Mouse (Mus musculus): ENCODE measurements at regions not wholly inside any gene's neighbourhood (a gene's known extent, or its start where the extent isn't known, plus 50 kb on each side); places are given as distances from the start of the nearest gene placed in this dataset.

DNA sequence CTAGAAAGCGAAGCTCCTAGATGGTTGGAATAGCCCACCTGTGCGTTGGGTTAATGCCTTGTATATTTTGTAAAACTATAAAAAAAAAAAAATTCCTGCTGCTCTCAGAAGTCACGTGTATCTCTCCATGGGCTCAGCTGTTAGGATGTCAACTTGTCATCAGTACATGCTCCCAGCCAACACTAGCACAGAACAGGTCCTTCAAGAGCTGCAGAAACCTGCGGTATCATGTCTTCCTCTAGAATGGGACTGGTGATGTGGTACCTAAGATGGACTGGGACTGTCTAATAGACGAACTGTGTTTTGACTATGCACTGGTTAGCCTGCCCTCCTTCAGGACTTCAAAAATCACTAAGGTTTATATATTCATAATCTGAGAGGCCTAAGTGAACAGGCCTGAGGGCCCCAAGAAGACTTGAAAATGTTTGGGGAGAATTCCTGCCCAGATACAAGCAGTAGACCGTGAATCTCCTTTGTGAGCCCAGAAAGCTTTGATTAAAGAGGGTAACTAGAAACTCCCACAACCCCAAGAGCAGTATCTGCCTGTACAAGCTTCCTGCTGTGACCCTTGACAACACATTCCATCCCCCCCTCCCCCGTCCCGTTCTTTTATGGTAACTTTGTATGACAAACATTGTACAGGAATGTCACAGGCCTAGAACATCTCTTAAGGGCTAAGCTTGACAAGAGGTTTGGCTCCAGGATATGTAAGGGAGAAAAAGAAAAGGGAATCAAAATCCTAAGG, 152.1 kb downstream of the Sox4 start:
- TF ChIP-seq POLR2A (IDR thresholded peaks at IDR 0.05; ENCODE audit: borderline replicate concordance, insufficient read depth, low read length) = no peak
- TF ChIP-seq CTCF (IDR thresholded peaks at IDR 0.05; ENCODE audit: borderline replicate concordance, insufficient read depth, low read depth, low read length) = no peak
- 53% methylated on average over 8 of the region's 8 CpGs for WGBS
- DNase-seq = no peak
- Histone ChIP-seq H3K4me3 (replicated peaks; ENCODE audit: insufficient read depth, low read depth, low read length) (no peak overlapping the region), H3K4me1 (ENCODE audit: control insufficient read depth, insufficient read depth, low read length) (no peaks in the 10 kb centered on the region), H3K27me3 (ENCODE audit: control insufficient read depth, insufficient read depth, low read length) (no peaks in the 10 kb centered on the region), H3K27ac (ENCODE audit: insufficient read depth, low read length) (no peak overlapping the region)

- no peak for TF ChIP-seq CTCF (IDR thresholded peaks at IDR 0.05; ENCODE audit: borderline replicate concordance, insufficient read depth, low read depth, low read length)
- no peak for TF ChIP-seq POLR2A (IDR thresholded peaks at IDR 0.05; ENCODE audit: borderline replicate concordance, insufficient read depth, low read length)
- Histone ChIP-seq H3K4me1 (ENCODE audit: control insufficient read depth, insufficient read depth, low read length) (no peaks in the 10 kb centered on the region), H3K27me3 (ENCODE audit: control insufficient read depth, insufficient read depth, low read length) (no peaks in the 10 kb centered on the region), H3K4me3 (replicated peaks; ENCODE audit: insufficient read depth, low read depth, low read length) (no peak overlapping the region), H3K27ac (ENCODE audit: insufficient read depth, low read length) (no peak overlapping the region)
- no peak for DNase-seq
- 43% methylated on average over 1 of the region's 1 CpGs for WGBS
Observed at GRCm38 (mm10) chr13:28800676-28801075, 152.8 kb downstream of the Sox4 start.

DNA sequence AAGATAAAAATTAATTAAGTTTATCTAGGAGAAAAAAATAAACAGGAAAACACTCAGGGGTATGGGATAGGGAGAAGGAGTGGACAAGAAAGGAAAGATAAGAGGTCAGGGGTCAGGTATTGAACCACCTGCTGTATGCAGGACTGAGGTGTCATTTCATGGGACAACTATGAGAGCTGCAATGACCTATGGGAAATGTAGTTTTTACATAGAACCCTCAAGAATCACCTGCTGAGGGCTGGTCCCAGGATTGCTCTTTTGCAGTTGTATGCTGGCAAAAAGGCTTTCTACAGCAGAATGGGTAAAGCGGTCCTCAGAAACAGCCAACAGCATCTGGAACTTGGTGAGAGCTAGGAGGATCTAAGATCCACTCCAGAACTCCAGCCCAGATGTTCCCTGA, 154.0 kb downstream of the Sox4 start:
- no peak for DNase-seq
- Histone ChIP-seq H3K27me3 (ENCODE audit: control insufficient read depth, insufficient read depth, low read length) (no peaks in the 10 kb centered on the region), H3K4me3 (replicated peaks; ENCODE audit: insufficient read depth, low read depth, low read length) (no peak overlapping the region), H3K27ac (ENCODE audit: insufficient read depth, low read length) (no peak overlapping the region), H3K4me1 (ENCODE audit: control insufficient read depth, insufficient read depth, low read length) (no peaks in the 10 kb centered on the region)
- no peak for TF ChIP-seq CTCF (IDR thresholded peaks at IDR 0.05; ENCODE audit: borderline replicate concordance, insufficient read depth, low read depth, low read length)
- no peak for TF ChIP-seq POLR2A (IDR thresholded peaks at IDR 0.05; ENCODE audit: borderline replicate concordance, insufficient read depth, low read length)
- WGBS = 93% methylated on average over 1 of the region's 1 CpGs

DNA sequence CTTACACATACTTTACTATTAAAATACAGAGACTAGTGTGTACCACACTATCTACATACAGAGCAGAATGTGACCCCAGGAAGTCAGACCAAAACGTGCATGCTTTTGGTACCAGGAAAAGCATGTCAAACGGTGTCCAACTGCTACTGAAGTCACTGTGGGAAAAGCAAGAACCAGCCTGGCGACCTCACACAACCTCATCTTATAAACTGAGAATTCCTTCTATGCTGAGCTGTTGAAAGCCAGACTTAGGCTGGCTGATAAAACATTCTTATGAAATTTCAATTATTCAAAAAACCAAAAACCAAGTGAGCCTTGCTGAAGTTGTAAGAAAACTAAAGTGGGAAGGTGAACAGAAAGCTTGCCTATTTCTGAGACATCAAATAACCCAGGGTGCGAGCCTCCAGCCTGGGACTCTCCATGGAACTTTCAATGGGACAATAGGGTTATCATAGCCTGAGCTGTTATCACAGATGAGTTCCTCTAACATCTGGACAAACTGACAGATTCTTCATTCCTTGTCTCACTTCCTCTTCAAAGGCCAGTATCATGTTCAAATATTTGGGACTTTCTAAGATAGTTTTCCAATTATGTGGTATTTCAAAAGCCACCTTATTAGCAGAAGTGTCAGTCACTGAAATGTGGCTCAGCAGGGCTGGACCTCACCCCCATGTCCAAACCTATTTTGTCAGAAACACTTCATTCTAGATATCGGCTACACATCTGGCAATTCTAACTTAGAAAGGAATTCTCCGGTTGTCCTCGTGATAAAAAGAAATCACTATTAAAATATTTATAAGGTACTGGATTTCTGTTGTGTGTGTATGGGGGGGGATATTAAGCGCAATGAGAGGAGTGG, 155.7 kb downstream of the Sox4 start:
- H3K4me1 ChIP-seq (ENCODE audit: control insufficient read depth, insufficient read depth, low read length) = no peaks in the 10 kb centered on the region
- H3K27ac ChIP-seq (ENCODE audit: insufficient read depth, low read length) = no peak overlapping the region
- no peak for DNase-seq
- H3K4me3 ChIP-seq (replicated peaks; ENCODE audit: insufficient read depth, low read depth, low read length) = no peak overlapping the region
- H3K27me3 ChIP-seq (ENCODE audit: control insufficient read depth, insufficient read depth, low read length) = no peaks in the 10 kb centered on the region
- no peak for TF ChIP-seq CTCF (IDR thresholded peaks at IDR 0.05; ENCODE audit: borderline replicate concordance, insufficient read depth, low read depth, low read length)
- 75% methylated on average over 8 of the region's 8 CpGs for WGBS

GRCm38 (mm10) chr13:28795274-28795673, 158.2 kb downstream of the Sox4 start:
- Histone ChIP-seq H3K4me1 (ENCODE audit: control insufficient read depth, insufficient read depth, low read length) (no peaks in the 10 kb centered on the region), H3K4me3 (replicated peaks; ENCODE audit: insufficient read depth, low read depth, low read length) (no peak overlapping the region), H3K27ac (ENCODE audit: insufficient read depth, low read length) (no peak overlapping the region), H3K27me3 (ENCODE audit: control insufficient read depth, insufficient read depth, low read length) (no peaks in the 10 kb centered on the region)
- WGBS = 73% methylated on average over 7 of the region's 7 CpGs
- TF ChIP-seq CTCF (IDR thresholded peaks at IDR 0.05; ENCODE audit: borderline replicate concordance, insufficient read depth, low read depth, low read length) (no peak), POLR2A (IDR thresholded peaks at IDR 0.05; ENCODE audit: borderline replicate concordance, insufficient read depth, low read length) (no peak)
- DNase-seq = no peak

- H3K27me3 ChIP-seq (ENCODE audit: control insufficient read depth, insufficient read depth, low read length) = no peaks in the 10 kb centered on the region
- H3K4me1 ChIP-seq (ENCODE audit: control insufficient read depth, insufficient read depth, low read length) = no peaks in the 10 kb centered on the region
- no peak for DNase-seq
- 91% methylated on average over 3 of the region's 3 CpGs for WGBS
- H3K27ac ChIP-seq (ENCODE audit: insufficient read depth, low read length) = no peak overlapping the region
- no peak overlapping the region for H3K4me3 ChIP-seq (replicated peaks; ENCODE audit: insufficient read depth, low read depth, low read length)
- TF ChIP-seq CTCF (IDR thresholded peaks at IDR 0.05; ENCODE audit: borderline replicate concordance, insufficient read depth, low read depth, low read length) (no peak), POLR2A (IDR thresholded peaks at IDR 0.05; ENCODE audit: borderline replicate concordance, insufficient read depth, low read length) (no peak)
Observed at GRCm38 (mm10) chr13:28794547-28794946, 159.0 kb downstream of the Sox4 start.

GRCm38 (mm10) chr13:28793166-28793935, 160.2 kb downstream of the Sox4 start:
- H3K27ac ChIP-seq (ENCODE audit: insufficient read depth, low read length) = no peak overlapping the region
- no peaks in the 10 kb centered on the region for H3K27me3 ChIP-seq (ENCODE audit: control insufficient read depth, insufficient read depth, low read length)
- DNase-seq = no peak
- no peak overlapping the region for H3K4me3 ChIP-seq (replicated peaks; ENCODE audit: insufficient read depth, low read depth, low read length)
- H3K4me1 ChIP-seq (ENCODE audit: control insufficient read depth, insufficient read depth, low read length) = no peaks in the 10 kb centered on the region
- WGBS = 44% methylated on average over 5 of the region's 5 CpGs
- TF ChIP-seq CTCF (IDR thresholded peaks at IDR 0.05; ENCODE audit: borderline replicate concordance, insufficient read depth, low read depth, low read length) (no peak), POLR2A (IDR thresholded peaks at IDR 0.05; ENCODE audit: borderline replicate concordance, insufficient read depth, low read length) (no peak)
